Mouse (Mus musculus): Measurements from ENCODE around the gene Lrba. TPM values are rescaled to one million over a fixed set of nuclear protein-coding genes. Genes with fewer than 3 reads are reported as not detected.

Lrba gene
- total RNA-seq, 2 experiments from 2014 or later, result 19.5 to 21.2 TPM

DNA sequence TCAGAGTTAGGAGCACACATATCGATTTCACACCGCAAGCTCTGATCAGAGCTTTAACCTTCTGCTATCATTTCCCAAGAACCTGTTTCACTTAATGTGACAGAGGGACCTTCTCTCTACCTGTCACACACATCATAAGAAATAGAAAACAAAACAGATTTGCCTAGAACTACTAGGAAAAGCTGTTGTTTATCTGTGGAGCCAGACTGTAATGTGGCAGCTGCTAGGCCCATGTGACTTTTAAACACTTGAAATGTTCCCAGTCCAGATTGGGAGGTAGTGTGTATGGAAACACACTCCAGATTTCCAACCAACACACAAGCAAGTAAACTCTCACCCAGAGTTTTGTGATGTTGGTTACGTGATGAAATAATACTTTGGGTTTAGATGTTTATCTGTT is 559.6 kb downstream of the Lrba start:
- intact Hi-C loops (cut with DNase I), result no loop called here
- no peak for DNase-seq

DNA sequence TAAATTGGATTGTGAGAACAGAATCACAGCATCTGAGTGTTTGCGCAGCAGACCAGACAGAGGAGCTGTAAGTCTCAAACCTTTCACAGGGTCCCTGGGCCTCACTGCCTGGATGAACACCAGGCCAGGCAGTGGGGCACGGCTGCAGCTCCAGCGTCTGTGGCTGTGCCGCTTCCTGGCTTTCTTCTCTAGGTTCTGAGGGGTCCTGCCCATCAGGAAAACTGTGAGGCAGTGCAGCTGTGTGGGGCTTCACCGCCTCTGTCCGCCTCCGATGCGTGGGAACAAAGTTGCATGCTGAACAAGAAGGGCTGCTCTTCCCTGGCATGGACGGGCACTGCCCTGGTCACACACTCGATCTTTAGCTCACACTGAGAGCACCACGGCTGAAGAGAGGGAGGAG is 560.5 kb downstream of the Lrba start:
- intact Hi-C loops (cut with DNase I), result no loop called here
- DNase-seq, result no peak

GRCm38 (mm10) chr3:86786280-86786679 is 561.8 kb downstream of the Lrba start:
- no peak for DNase-seq
- intact Hi-C loops (cut with DNase I), result no loop called here

DNA sequence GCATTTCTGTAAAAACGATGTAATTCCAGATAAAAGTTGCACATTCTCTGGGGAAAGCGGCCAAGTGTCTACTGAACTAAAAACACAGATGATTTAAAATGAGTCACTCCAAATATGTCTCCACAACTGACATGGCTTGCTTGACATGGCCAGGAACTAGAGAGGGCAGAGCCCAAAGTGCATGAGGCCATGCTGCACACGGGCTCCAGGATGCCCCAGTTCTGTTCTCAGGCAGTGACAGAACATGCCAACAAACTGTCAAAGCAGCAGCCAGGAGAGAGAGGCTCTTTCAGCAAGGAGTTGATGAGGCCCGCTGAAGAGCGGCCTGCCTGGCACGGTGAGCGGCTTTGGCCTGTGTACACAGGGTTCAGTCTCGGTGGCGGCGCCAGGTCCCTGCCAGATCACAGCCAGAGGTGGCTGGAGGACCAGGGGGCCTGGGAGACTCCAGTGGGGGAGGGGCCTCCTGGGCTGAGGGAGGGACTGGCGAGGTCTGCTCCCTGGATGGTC is 562.4 kb downstream of the Lrba start:
- intact Hi-C loops (cut with DNase I), result no loop called here
- DNase-seq, result peak; percentile 75 to 83

DNA sequence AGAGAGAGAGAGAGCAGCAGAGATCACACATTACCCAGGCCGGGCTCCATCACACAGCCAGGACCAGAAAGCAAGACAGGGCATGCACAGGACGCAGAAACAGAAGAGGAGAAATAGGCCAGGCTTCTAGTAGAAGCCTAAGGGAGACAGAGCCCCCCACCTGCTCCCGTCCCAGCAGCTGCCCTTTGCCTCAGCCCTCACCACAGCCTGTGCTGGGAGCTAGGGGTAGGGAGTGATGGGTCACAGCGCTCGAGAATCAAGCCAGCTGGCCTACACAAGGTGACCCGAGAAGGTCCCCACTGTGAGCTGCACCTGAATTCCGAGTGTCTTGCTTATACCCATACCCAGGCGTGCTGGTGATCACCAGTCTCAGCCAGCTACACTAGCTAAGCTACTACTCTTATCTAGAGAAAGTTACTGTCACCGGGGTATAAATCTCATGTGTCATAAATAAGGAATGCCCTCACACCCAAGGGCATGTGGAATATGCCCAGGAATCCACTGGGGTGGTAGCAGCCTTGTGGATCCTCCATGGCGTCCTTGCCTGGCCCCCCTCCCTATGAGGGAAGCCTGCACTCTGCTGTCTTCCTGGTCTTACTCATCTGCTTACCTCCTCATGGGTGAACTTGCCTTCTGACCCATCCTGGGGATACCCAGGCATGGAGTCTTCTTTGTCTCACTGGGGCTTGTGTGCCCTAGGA is 563.1 kb downstream of the Lrba start:
- intact Hi-C loops (cut with DNase I), result loop anchor here (1.0 to 2.0 kb wide), 2 partner anchors 25 to 189 kb away; no protein-coding TSS in a partner anchor
- no peak for DNase-seq

GRCm38 (mm10) chr3:86788711-86789110 is 564.2 kb downstream of the Lrba start:
- intact Hi-C loops (cut with DNase I), result loop anchor here (1.0 to 2.0 kb wide), 2 partner anchors 24 to 188 kb away; no protein-coding TSS in a partner anchor
- peak; percentile 61 to 80 for DNase-seq

- peak in 1 of 2 experiments; percentile 34 for DNase-seq
- intact Hi-C loops (cut with DNase I), result loop anchor here (2.0 kb wide), 1 partner anchor 23 kb away; no protein-coding TSS in a partner anchor
Observed at GRCm38 (mm10) chr3:86789752-86790151, 565.3 kb downstream of the Lrba start.

DNA sequence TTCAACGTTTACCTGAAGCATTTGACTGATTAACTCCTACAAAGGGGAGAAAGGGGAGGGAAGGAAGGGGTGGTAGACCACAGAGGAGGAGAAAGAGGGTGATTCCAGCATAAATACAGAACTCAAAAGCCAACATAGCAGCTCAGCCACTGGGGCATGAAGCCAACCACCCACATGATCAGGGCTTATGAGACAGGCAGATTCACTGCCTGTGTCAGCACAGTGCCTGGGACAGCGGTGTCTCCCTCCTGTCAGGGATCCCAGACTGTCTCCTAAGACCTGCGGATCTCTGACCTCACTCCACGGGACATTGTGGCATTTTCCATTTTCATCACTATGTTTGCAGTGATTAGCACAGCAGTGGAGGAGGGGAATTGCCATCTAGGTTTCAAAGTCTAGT is 568.8 kb downstream of the Lrba start:
- intact Hi-C loops (cut with DNase I), result no loop called here
- no peak for DNase-seq

DNA sequence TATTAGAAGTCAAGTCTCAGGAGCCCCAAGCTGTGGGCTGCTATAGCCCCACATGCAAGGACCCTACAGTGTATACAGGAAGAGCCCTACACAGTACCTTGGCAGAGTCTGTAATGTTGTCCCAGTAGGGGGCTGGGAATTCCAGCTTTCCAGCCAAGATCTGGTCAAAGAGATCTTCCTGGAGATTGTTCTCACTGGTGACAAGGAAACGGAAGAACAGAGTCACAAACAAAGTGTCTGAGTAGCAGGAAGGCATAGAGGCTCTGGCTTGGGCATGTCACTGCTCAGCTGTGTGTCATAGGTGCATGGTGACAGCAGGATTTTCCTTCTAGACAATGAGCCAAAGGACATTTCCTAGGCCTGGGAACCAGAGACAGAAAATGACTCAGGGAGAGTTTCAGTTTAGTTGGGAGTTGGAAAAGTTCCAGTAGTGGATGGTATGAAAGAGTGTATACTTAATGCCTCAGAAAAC is 569.3 kb downstream of the Lrba start:
- DNase-seq, result peak; percentile 25 to 32
- intact Hi-C loops (cut with DNase I), result no loop called here

GRCm38 (mm10) chr3:86796716-86797115 is 572.2 kb downstream of the Lrba start:
- intact Hi-C loops (cut with DNase I), result loop anchor here (2.0 kb wide), 1 partner anchor 16 kb away; no protein-coding TSS in a partner anchor
- DNase-seq, result no peak

DNA sequence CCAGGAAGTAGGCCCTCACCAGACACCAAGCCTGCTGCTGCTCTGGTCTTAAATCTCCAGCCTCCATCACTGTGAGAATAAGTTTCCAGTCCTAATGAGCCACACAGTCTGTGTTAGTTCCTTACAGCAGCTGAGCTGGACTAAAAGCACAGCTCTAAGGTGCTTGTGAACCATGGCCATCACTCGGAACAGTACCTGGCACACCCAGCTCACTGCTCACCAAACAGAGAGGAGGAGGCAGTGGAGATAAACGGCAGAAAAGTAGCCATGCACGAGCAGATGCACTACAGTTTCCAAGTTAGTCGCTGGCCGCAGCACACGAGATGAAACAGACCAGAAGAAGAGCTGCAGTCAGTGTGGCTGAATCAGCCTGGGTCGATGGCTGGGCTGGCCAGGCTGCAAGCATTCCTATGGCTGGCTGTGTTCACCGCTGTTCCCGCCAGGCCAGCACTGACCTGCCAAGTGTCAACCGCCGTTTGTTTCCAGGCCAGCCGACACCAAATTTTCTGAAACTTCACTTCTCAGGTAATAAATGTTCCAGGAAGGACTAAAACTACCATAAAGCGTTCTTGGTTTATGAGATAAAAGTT is 573.5 kb downstream of the Lrba start:
- DNase-seq, result no peak
- intact Hi-C loops (cut with DNase I), result loop anchor here (2.0 kb wide), 1 partner anchor 15 kb away; no protein-coding TSS in a partner anchor

DNA sequence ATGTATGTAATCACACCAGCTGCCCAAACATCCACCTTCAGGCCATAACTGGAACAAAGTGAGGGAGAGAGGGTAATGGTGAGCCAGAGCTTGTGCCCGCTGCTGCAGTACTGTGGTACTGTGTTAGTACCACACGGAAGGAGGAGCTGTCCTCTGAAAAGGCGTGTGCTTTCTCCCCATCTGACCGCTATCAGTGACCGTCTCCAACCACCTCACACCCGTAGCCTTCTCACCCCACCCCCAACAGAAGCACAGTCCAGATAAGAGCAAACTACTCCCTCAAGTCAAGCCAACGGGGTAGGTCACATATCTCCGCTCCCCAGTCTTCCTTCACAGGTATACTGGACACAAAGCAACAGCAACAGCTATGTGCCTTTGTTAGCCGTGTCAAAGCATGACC is 574.6 kb downstream of the Lrba start:
- intact Hi-C loops (cut with DNase I), result no loop called here

DNA sequence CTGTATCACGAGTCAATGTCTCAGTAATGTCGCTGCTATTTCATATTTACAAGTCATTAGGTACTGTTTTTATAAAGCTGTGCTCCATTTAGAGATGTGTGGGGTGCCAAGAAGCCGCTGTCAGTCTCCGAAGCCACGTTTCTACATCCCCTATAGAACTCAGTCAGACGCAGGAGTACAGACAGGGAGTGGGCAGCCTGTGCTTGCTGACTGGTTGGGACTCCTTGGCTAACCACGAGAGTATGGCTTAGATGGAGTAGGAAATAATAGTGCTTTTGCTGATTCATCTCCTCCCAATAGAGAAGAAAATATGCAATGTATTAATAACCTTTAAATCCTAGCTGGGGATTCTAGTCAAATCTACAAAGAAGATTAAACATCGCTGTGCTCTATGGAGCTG is 576.4 kb downstream of the Lrba start:
- no peak for DNase-seq
- intact Hi-C loops (cut with DNase I), result no loop called here

More for the DNA sequence above, 574.6 kb downstream of the Lrba start:
- no peak for DNase-seq

- intact Hi-C loops (cut with DNase I), result no loop called here
- DNase-seq, result no peak
Observed at GRCm38 (mm10) chr3:86802825-86803224, 578.3 kb downstream of the Lrba start.

- DNase-seq, result no peak
- intact Hi-C loops (cut with DNase I), result no loop called here
Observed at GRCm38 (mm10) chr3:86804265-86804664, 579.8 kb downstream of the Lrba start.

DNA sequence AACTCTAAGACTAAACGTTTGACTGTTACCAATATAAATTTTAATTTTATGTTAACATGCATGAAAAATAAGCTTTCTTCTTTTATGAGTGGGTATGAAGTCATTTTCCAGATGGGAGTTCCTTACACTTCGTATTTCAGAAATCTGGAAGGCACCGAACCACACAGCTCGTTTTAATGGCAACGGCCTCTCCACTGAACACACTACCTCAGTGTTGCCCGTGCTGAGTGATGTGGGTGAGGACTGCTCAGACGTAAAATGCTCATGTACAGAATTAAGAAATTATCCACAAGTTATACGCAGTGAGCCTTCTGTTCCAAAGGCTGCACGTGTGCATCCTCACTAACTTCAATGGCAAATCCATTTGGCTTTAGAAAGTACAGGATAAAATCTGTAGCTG is 582.4 kb downstream of the Lrba start:
- no peak for DNase-seq
- intact Hi-C loops (cut with DNase I), result no loop called here

- peak in 1 of 2 experiments; percentile 51 for DNase-seq
- intact Hi-C loops (cut with DNase I), result no loop called here
Observed at GRCm38 (mm10) chr3:86807750-86808467, 583.4 kb downstream of the Lrba start.

GRCm38 (mm10) chr3:86809199-86809598 is 584.7 kb downstream of the Lrba start:
- intact Hi-C loops (cut with DNase I), result no loop called here
- no peak for DNase-seq

GRCm38 (mm10) chr3:86809646-86810045 is 585.2 kb downstream of the Lrba start:
- intact Hi-C loops (cut with DNase I), result loop anchor here (5.0 kb wide), 1 partner anchor 482 kb away; no protein-coding TSS in a partner anchor
- no peak for DNase-seq

GRCm38 (mm10) chr3:86810908-86811307 is 586.4 kb downstream of the Lrba start:
- no peak for DNase-seq
- intact Hi-C loops (cut with DNase I), result loop anchor here (5.0 kb wide), 1 partner anchor 484 kb away; no protein-coding TSS in a partner anchor

DNA sequence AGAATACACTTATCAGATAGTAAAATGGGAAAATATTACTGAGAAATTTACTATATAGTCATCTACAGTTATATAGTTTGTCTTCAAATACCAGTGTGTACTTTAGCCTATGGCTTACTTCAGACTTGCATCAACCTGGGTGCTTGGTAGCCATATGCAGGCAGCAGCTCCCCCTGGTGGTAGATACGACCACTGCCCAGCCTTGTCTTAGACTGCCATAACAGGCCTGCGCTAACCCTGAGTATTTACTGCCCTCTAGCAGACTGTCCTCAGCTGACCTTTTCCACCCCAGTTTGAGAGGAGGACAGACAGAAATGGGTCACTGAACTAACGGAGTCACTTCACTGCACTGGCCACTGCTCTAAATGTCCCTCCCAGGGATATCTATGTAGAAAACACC is 588.2 kb downstream of the Lrba start:
- intact Hi-C loops (cut with DNase I), result loop anchor here (2.0 to 5.0 kb wide), 3 partner anchors 16 to 485 kb away; no protein-coding TSS in a partner anchor
- DNase-seq, result peak; percentile 82 to 87
